Mouse (Mus musculus) liver, postnatal 0 days (tissue): ENCODE results near the gene Exoc2. TPM values are rescaled to one million over a fixed set of nuclear protein-coding genes. Genes with fewer than 3 reads are reported as not detected.

ENCODE experiments used
- ATAC-seq: fragments of 200-750 bp; cut with Nextera tagmentation; 2 replicates; pipeline ENCODE4 v1.8.0; 2017; ENCODE audit warnings: mild to moderate bottlenecking, moderate library complexity
- DNase-seq: peaks from one replicate; pipeline ENCODE4 v3.0.0-alpha.2; 2016
- H3K27ac ChIP-seq: fragments of 300-500 bp; sonication (generic); 2 replicates; pipeline ENCODE4 v1.5.1; 2014; ENCODE audit warnings: antibody characterized with exemption, moderate library complexity, mild to moderate bottlenecking, low read depth
- H3K27me3 ChIP-seq: fragments of 300-500 bp; sonication (generic); 2 replicates; pipeline ENCODE4 v1.6.1; 2014; ENCODE audit warnings: low read length, control low read depth, mixed read lengths; ENCODE audit not compliant: insufficient read depth
- H3K36me3 ChIP-seq: fragments of 300-500 bp; sonication (generic); replicated peaks from 2 replicates; pipeline ENCODE4 v1.6.1; 2014; ENCODE audit warnings: mild to moderate bottlenecking, control low read depth, low read length, moderate library complexity, mixed read lengths; ENCODE audit not compliant: insufficient read depth
- H3K4me1 ChIP-seq: fragments of 300-500 bp; sonication (generic); 2 replicates; pipeline ENCODE4 v1.6.1; 2014; ENCODE audit warnings: antibody characterized with exemption, mild to moderate bottlenecking, control low read depth; ENCODE audit not compliant: insufficient read depth
- H3K4me2 ChIP-seq: fragments of 300-500 bp; sonication (generic); 2 replicates; pipeline ENCODE4 v1.6.1; 2014; ENCODE audit warnings: low read depth, mild to moderate bottlenecking, low read length, moderate library complexity, mixed read lengths
- H3K4me3 ChIP-seq: fragments of 300-500 bp; sonication (generic); 2 replicates; pipeline ENCODE4 v1.5.1; 2014; ENCODE audit warnings: low read depth, low read length
- H3K9ac ChIP-seq: fragments of 300-500 bp; sonication (generic); replicated peaks from 2 replicates; pipeline ENCODE4 v1.6.1; 2014; ENCODE audit warnings: mild to moderate bottlenecking, moderate library complexity
- H3K9me3 ChIP-seq: fragments of 300-500 bp; sonication (generic); 2 replicates; pipeline ENCODE4 v1.6.1; 2016; ENCODE audit warnings: mild to moderate bottlenecking, control low read depth, low read length, mixed read lengths
- CTCF ChIP-seq: sonication (generic); IDR thresholded peaks from 2 replicates; pipeline ENCODE4 v1.5.1; 2016; ENCODE audit warnings: antibody characterized with exemption, low read depth
- EP300 ChIP-seq: IDR thresholded peaks from 2 replicates; pipeline ENCODE4 v1.6.1; 2016; ENCODE audit warnings: antibody characterized with exemption, low read depth, mild to moderate bottlenecking
- WGBS: fragments of 180-500 bp; shearing (Covaris S2); extraction: QIAGEN DNeasy Blood & Tissue Kit; methylation state at CpG from one replicate; pipeline ENCODE4 v1.1.7; 2014; ENCODE audit not compliant: insufficient replicate concordance; 5-methylcytosine and 5-hydroxymethylcytosine counted together
- polyA plus RNA-seq: library from polyadenylated mRNA; unstranded; fragments of >200 nt; fragmentation: Nextera tagmentation; extraction: Ambion mirVana; gene quantifications from 2 replicates; pipeline ENCODE4 v1.2.1, GENCODE M21; 2015

Gene Exoc2
- 6.7 and 8.1 TPM in 2 replicates for polyA plus RNA-seq

GRCm38 (mm10) chr13:30973501-30974246 is at the start of gene Exoc2, which contains the start of gene Gm5447:
Gene Exoc2, minus strand, starts transcription at chr13:30974093.
Gene Gm5447, plus strand, starts transcription at chr13:30974204.
- Histone ChIP-seq H3K4me1 (peaks cover 26% of the 10 kb centered on the region), H3K27ac (peak within 1 kb of the TSS; percentile 89), H3K4me2 (peak within 1 kb of the TSS; percentile 71), H3K4me3 (peak within 1 kb of the TSS; percentile 78), H3K9me3 (no peaks in the 10 kb centered on the region), H3K36me3 (no peaks in the 10 kb centered on the region), H3K9ac (peak within 1 kb of the TSS; percentile 85), H3K27me3 (no peaks in the 10 kb centered on the region)
- peak; percentile 90 for DNase-seq
- 0 out of 2 replicates have a peak, but pooled peaks have one; percentile 1 for TF ChIP-seq CTCF
- no peak for TF ChIP-seq EP300
- WGBS, result under 1% methylated on average over 49 of the region's 54 CpGs
- peak; percentile 99 for ATAC-seq

- Histone ChIP-seq H3K9ac (no peak overlapping the region), H3K4me2 (no peak overlapping the region), H3K36me3 (no peaks in the 10 kb centered on the region), H3K27me3 (no peaks in the 10 kb centered on the region), H3K27ac (no peak overlapping the region), H3K9me3 (no peaks in the 10 kb centered on the region), H3K4me3 (no peak overlapping the region), H3K4me1 (no peaks in the 10 kb centered on the region)
- TF ChIP-seq EP300 (no peak), CTCF (no peak)
- DNase-seq (no peak), ATAC-seq (no peak)
- 76% methylated on average over 3 of the region's 3 CpGs for WGBS
Observed at GRCm38 (mm10) chr13:31023664-31024063, 49.8 kb upstream of the Exoc2 start.

GRCm38 (mm10) chr13:31021927-31022326 is 48.0 kb upstream of the Exoc2 start:
- H3K9me3 ChIP-seq, result no peaks in the 10 kb centered on the region
- no peak overlapping the region for H3K9ac ChIP-seq
- no peaks in the 10 kb centered on the region for H3K27me3 ChIP-seq
- 58% methylated on average over 6 of the region's 6 CpGs for WGBS
- no peaks in the 10 kb centered on the region for H3K4me1 ChIP-seq
- no peak overlapping the region for H3K4me3 ChIP-seq
- no peaks in the 10 kb centered on the region for H3K36me3 ChIP-seq
- ATAC-seq (no peak), DNase-seq (no peak)
- no peak overlapping the region for H3K4me2 ChIP-seq
- H3K27ac ChIP-seq, result no peak overlapping the region
- no peak for TF ChIP-seq CTCF
- no peak for TF ChIP-seq EP300

- DNase-seq (no peak), ATAC-seq (no peak)
- Histone ChIP-seq H3K4me2 (no peak overlapping the region), H3K27ac (no peak overlapping the region), H3K9me3 (no peaks in the 10 kb centered on the region), H3K9ac (no peak overlapping the region), H3K36me3 (no peaks in the 10 kb centered on the region), H3K4me1 (no peaks in the 10 kb centered on the region), H3K4me3 (no peak overlapping the region), H3K27me3 (no peaks in the 10 kb centered on the region)
- 56% methylated on average over 4 of the region's 4 CpGs for WGBS
- no peak for TF ChIP-seq EP300
- TF ChIP-seq CTCF, result no peak
Observed at GRCm38 (mm10) chr13:31021514-31021913, 47.6 kb upstream of the Exoc2 start.

GRCm38 (mm10) chr13:31017545-31017944 is 43.7 kb upstream of the Exoc2 start:
- WGBS, result 57% methylated on average over 3 of the region's 3 CpGs
- Histone ChIP-seq H3K27me3 (no peaks in the 10 kb centered on the region), H3K4me1 (no peaks in the 10 kb centered on the region), H3K9me3 (no peaks in the 10 kb centered on the region), H3K36me3 (no peaks in the 10 kb centered on the region), H3K4me2 (no peak overlapping the region), H3K4me3 (no peak overlapping the region), H3K27ac (no peak overlapping the region), H3K9ac (no peak overlapping the region)
- DNase-seq (no peak), ATAC-seq (no peak)
- TF ChIP-seq CTCF (no peak), EP300 (no peak)

GRCm38 (mm10) chr13:31004995-31005394 is 31.1 kb upstream of the Exoc2 start:
- ATAC-seq (peak; percentile 44; the same call in 1 of the 2 replicates), DNase-seq (peak; percentile 26)
- H3K27ac ChIP-seq, result no peak overlapping the region
- H3K9ac ChIP-seq, result no peak overlapping the region
- TF ChIP-seq CTCF (no peak), EP300 (no peak)
- H3K9me3 ChIP-seq, result no peaks in the 10 kb centered on the region
- H3K4me2 ChIP-seq, result peak overlapping the region; percentile 41; the same call in 1 of the 2 replicates
- H3K4me3 ChIP-seq, result no peak overlapping the region
- 51% methylated on average over 4 of the region's 4 CpGs for WGBS
- no peaks in the 10 kb centered on the region for H3K27me3 ChIP-seq
- H3K36me3 ChIP-seq, result no peaks in the 10 kb centered on the region
- peaks cover 4% of the 10 kb centered on the region; the same call in 1 of the 2 replicates for H3K4me1 ChIP-seq
